11 mouse cellular contexts compared by ENCODE assay signal in the genomic region with DNA sequence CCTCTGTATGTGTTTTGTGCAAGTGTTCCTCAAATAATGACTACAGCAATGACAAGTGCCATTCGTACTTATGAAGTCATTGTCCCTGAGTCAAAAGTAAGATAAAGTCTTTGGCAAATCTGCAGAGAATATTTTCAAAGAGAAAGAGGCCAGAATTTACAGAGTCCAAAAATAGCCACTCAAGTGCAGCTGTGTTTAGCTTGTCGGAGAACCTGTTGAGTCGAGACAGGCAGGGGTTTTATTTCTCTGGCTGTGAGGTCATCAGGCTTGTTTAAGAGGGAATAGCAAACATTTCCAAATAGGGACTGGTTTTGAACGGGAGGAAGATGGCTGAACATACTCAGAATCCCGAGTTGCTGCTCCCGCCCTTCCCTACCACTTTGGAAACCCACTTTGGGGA.
DNase-seq lines count a peak whose midpoint lies in the region; TF ChIP-seq lines count a peak whose summit lies in the region.
"Had no signal": no experiment of that assay in that cellular context is flagged by ENCODE, and none has a peak within 500 bp of the region (broad histone marks: within the 10 kb centered on the region; RNA-seq: fewer than 3 reads in every experiment).

No protein-coding gene starts in this region.

- no peak overlapping the region for H3K4me3 ChIP-seq in gastrocnemius, adult 2 months
- H3K4me3 ChIP-seq: forebrain, embryonic 13.5 days had no signal

- no peak for DNase-seq in gastrocnemius, adult 2 months
- DNase-seq in gastrocnemius, postnatal 4 days (ENCODE audit: low spot score in 2 of 2), result no peak
- peak; percentile 56 for DNase-seq in brain, adult 2 months (ENCODE audit: low read depth, low spot score)
- peak; percentile 70 to 78 for DNase-seq in heart, postnatal 10 days
- DNase-seq in lung, postnatal 10 days, result peak; percentile 67
- DNase-seq in right cerebral cortex, postnatal 4 days, result no peak
- no peak for DNase-seq in gastrocnemius, adult 18-20 months (ENCODE audit: low spot score)
- no peak for DNase-seq in right cerebral cortex, postnatal 10 days (ENCODE audit: low spot score in 2 of 2)
- DNase-seq: kidney, adult 8-10 months; right cerebral cortex, adult 18-20 months had no signal

- no peak for TF ChIP-seq CTCF in gastrocnemius, adult 2 months (IDR thresholded peaks at IDR 0.05)

- intact Hi-C loops in gastrocnemius, adult 2 months (cut with DNase I), result no loop called here
- intact Hi-C loops in heart, postnatal 10 days (cut with DNase I), result loop anchor here (2.0 kb wide), 1 partner anchor 125 kb away; the partner anchor contains the start of gene Itga9

- peak overlapping the region; percentile 75 for H3K27ac ChIP-seq in gastrocnemius, adult 2 months
- H3K27ac ChIP-seq: forebrain, embryonic 13.5 days had no signal

Comparison
In these comparisons a context has a peak if more than half of its experiments do, and no peak if none do; other contexts are left out.
1. DNase-seq: peak in brain, adult 2 months (single experiment), heart, postnatal 10 days (2 of 2) and lung, postnatal 10 days (single experiment); none in gastrocnemius, adult 2 months (single experiment), gastrocnemius, postnatal 4 days (0 of 2), right cerebral cortex, postnatal 4 days (single experiment), gastrocnemius, adult 18-20 months (single experiment) and right cerebral cortex, postnatal 10 days (0 of 2).